Mouse (Mus musculus): ENCODE measurements around the gene Fdx1l.

Fdx1l gene

DNA sequence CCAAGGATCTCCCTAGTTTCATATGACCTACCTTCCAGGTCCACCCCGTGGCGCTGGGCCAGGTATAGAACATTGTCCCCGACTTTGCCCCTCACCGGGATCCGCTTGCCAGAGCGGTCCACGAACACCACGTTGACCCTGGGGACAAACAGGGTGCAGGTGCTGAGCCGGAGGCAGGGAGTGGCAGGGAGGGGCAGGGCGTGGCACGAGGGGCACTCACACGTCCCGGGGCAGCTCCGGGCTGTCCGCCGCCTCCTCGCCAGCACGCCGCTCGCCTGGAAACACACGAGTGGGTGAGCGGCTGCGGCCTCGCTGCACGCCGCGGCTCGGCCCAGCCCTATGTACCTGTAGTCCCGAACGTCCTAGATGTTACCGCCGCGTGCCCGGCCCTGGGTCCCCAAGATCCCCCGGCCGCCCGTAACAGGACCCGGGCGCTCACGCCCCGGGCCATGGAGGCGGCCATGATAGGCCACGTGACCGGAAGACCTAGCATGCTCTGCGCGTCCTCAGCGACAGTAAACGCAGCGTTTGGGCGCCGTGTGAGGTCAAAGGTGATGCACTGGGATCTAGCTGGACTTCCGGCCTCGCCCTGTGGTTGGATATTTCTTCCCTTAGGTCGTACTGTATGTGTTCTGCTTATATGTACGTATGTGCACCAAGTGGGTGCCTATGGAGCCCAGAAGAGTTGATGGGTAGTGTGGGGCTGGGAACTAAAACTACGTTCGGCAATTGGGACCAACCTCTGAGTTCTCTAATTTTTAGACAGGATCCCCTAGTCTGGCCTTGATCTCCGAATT is at the start of gene Fdx1l, which contains the start of gene Gm49373:
Gene Fdx1l, minus strand, starts transcription at position 571 of the 797 bp plus-strand sequence.
Gene Gm49373, minus strand, starts transcription at position 53 of the 797 bp plus-strand sequence.
- peak; percentile 90 for DNase-seq

DNA sequence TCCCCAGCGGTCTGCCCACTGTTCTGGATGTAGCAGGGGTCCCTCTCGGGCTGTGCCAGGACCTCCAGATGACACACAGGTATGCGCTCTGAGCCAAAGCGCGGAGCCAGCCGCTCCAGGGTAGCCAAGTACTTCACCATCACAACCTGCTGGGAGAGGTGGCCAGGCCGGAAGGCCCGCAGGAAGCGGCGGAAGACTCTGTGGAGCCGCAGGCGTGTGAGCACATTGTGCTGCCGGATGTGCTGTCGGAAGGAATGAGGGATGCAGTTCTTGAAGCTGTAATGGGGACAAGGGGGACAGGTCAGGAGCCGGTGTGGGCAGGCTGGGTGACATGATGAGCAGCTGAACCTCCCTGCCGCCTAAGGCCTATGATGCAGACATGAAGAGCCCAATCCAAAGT is 48.1 kb upstream of the Fdx1l start:
- DNase-seq: no peak

DNA sequence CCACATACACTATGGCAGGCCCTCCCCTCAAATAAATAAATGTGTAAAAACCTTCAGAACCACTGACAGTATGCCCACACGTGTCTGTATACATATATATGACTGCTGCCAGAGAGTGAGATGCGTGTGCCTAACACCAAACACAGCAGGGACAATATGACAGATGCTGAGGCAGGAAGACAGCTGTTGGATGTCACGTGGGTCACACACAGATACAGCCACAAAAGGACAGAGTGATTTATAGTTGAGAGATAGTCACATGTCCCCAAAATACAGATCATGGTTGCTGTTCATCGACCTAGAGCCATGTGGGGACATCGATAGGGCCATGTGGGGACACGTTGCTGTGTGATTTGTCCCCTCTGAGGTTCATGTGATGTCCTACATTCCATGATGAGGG is 43.7 kb upstream of the Fdx1l start:
- no peak for DNase-seq

DNA sequence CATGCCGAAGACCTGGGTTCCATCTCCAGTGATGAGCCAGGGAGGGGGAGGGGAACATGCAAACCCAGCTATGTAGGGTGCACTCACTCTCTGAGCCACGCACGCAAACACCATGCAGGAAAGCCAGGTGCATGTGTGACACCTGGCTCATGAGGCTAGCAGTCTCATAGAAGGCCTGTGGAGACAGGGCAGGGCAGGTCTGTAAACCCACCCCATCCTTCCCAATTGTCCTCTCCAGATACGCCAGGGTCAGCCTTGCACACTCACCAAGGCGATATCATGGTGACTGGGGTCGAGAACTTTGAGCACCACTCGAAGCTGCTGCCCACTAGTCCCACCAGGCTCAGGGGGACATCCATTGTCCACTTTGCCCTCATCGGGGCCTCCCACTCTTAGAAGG is 41.7 kb upstream of the Fdx1l start:
- no peak for DNase-seq

DNA sequence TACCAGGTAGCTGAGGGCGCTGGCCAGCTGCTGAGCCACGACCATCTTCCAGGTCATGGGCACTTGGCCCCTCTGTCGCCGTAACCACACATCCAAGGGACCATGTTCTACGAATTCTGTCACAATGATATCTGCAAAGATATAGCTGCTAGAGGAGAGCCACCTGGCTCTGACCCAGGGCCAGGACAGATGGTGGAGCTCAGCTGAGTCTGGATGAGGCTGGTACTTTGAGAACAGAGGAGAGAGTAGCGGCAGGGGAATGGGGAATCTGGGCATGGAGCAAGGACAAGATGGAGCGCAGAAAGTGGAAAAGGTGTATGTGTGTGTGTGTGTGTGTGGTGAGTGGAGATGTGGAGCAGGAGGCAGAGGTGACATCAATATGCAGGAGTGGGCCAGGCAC is 40.8 kb upstream of the Fdx1l start:
- DNase-seq: no peak

DNA sequence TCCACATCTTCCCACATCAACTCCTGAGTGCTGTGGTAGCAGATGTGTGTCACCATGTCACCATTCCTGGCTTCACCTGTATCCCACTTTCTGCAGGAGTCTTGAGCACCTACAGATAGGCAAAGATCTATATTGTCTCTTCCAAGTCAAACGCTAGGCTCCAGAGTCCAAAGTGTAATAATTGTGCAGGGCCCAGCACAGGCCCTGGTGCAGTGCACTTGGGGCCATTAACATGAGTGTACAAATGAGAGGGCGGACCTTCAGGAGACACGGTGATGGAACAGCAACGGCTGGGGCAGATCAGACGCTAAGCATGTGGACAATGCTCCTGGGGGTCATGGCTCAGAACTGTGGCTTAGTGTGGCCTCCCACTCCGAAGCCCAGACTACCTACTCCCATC is 40.3 kb upstream of the Fdx1l start:
- DNase-seq: no peak

DNA sequence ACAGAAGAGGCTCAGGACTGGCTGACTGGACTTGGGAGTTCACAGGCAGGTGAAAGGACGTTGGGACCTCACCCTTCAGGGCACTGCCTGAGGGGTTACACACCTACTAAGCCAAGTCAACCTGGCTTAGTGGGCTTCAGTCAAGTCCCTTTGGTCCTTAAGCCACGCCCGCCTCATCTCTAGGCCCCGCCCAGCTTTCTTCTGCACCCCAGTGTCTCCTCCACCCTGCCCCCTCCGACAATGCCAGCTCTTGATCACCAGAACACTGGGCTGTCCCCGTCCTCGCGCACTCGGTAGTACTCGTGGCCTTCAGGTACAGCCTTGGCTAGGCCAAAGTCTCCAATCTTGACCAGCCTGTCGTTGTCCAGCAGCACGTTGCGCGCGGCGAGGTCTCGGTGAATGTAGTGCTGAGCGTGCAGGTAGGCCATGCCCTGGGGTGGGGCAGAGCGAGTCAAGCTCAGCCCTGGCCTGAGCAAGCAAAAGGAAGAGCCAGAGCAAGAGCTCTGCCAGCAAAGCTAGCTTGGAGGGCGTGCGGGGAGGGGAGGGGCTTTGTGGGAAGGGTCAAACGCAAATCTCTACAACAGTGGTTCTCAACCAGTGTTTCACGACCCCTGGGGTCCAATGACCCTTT is 34.3 kb upstream of the Fdx1l start:
- no peak for DNase-seq

DNA sequence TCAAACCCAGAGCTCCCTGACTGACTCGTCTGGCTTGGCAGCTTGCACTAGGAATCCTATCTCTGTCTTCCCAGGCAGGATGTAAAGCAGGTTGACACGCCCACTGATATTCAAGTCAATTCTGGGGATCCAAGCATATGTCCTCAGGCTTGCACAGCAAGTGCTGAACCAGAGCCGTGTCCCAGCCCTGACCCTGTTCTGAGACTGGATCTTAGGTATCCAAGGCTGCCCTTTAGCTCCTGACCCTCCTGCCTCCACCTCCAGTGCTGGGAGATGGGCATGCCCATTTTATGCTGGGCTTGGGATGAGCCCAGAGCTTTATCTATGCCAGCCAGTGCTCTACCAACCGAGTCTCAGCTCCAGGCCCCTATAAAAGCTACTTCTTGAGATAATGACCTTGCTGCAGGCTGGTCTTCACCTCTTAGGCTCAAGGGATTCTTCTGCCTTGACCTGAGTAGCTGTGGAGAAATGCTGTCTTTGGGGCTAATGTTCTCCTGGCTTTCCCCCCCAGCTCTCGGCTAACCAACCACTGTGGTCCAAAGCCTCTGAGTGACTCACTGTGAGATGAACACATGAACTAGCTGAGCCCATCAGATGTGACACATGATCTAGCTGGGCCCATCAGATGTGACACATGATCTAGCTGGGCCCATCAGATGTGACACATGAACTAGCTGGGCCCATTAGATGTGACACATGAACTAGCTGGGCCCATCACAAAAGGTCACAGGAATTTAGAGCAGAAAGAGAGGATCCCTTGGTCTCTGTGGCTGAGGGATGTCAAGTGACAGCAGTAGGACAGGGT is 32.5 kb upstream of the Fdx1l start:
- DNase-seq: no peak

DNA sequence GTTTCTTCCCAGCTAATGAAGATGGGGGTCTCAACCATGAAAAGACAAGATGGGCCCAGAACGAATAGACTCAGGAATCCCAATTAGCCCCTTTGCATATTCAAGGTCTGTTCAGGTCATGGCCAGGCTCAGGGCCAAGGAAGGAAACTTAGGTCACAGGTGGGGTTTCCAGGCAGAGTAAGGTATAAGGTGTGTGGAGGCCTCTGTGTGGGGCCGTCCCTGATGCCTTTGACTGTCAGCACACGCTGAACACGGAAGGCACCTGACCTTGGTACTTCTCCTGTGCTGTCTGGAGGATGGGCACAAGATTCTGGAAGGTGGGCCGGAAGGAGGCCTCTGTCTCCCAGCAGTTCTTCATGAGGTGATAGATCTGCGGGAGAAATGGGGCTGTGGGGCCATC is 31.4 kb upstream of the Fdx1l start:
- DNase-seq: no peak

DNA sequence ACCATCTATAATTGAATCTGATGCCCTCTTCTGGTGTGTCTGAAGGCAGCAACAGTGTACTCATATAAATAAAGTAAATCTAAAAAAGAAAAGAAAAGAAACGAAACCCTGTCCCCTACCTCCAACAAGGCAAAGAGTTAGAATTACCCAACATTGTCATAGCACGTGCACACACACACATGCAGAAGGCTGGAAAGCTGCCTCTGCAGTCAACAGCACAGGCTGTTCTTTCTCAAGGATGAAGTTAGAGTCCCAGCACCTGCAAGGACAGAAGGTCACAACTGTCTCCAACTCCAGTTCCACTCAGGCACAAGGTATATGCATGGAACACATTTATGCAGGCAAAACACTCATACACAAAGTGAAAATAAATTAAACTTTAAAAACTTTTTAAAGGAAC is 28.7 kb upstream of the Fdx1l start:
- DNase-seq: no peak

DNA sequence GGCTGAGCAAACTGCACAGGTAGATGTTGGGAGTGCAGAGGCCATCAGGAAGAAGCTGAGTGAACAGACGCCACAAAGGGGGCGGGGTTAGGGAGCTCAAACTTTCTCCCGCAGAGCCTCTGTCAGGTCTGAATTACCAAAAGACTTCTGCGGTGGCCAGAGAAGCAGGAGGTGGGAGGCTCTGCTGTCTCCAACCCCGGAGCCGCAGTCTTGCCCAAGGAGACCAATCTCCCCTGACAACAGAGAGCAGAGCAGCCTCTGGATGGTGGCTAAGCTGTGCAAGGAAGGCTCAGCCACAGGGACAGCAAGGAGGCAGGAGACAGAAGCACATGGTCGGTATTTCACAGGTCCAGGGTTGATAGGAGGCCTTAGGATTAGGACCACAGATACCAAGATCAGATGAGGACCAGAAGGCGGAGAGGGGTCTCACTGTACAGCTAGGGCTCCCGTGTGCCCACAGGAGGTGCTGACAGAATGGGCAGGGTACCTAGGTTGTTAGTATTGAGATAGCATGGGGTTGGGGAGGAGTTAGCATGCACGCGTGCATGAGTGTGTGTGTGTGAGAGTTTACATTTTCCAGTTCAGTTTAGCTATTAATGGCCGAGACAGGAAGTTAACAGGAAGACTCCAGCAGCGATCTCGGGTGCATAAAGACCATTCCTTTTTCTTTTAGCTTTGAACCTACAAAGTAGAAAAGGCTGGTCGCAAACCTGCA is 27.2 kb upstream of the Fdx1l start:
- no peak for DNase-seq

DNA sequence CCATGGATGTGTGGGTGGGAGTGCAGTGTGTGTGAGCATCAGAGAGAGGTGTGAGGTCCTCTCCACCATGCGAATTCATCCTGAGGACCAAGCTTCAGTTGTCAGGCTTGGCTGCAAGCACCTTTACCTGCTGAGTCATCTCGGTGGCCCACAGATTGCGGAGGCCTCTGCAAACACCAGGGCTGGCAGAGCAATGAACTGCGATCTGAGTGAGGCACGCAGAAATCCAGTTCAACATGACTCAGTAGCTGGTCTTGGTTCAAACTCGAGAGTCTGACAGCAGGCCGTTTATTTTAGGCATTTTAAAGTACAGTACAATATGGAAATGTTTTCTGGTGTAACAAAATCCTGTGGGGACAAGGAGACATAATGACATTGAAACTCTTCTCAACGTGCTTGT is 24.4 kb upstream of the Fdx1l start:
- no peak for DNase-seq

DNA sequence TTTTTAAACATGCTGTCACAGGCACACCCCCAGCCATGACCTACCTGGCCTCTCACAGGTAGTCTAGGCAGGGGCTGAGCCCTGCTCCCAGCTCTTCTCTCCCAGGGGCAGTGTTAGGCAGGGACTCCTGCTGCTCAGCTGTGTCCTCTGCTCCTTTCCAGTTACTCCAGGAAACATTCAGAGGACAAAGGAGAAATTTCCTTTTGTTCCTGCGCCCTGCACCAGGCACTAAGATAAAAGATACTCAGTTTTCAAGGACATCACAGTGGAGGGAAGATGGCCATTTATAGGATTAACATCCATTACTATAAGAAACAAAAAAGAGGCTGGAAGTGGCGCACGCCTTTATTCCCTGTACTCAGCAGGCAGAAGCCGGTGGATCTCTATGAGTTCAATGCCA is 22.5 kb upstream of the Fdx1l start:
- DNase-seq: no peak

DNA sequence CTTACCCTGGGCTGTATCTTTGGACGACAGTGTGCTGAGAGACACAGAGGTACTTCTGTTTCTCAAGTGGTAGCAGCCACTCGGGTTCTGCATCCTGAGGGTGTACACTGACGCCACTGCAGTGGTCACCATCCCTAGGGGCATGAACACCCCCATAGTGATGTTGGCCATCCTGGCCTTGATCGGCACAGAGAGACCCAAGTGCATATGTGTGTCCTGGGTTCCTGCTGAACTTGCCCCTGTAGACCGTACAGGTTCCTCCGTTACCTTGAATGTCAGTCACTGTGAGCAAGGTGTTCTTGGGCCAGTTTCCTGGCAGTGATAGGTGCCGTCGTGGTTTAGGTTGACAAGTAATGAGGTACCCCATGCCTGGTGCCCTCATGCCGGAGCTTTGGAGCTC is 20.0 kb upstream of the Fdx1l start:
- no peak for DNase-seq

DNA sequence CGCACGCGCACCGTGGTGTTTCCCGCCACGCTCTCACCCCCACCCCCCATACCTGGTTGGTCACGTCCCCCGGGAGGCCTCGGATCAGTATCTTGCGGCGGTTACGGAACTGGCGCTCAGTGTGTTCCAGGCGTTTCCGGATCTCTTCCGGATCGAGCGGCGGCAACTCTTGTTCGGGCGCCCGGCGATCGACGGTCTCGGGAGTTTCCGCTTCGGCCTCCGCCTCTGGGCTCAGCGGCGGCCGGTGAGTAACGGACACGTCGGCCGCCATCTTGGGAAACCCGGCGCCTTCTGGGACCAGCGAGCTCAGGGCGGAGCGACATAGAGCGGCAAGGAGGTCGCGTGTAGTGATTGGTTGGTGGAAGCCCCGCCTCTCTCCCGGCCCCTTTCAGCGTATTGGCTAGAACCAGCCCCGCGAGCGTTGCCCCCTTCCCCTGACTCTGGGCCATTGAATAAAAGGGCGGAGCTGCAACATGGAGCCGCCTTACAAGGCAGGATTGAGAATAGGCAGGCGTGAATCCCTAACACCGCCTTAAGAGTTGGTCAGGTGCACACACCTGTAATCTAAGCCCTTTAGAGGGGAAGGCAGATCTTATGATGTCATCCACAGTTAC is 18.4 kb upstream of the Fdx1l start, which contains the start of the genes Gm38431 and Raver1:
Gene Gm38431, minus strand, starts transcription at position 291 of the 614 bp plus-strand sequence.
Gene Raver1, minus strand, starts transcription at position 302 of the 614 bp plus-strand sequence.
- peak; percentile 99 for DNase-seq

DNA sequence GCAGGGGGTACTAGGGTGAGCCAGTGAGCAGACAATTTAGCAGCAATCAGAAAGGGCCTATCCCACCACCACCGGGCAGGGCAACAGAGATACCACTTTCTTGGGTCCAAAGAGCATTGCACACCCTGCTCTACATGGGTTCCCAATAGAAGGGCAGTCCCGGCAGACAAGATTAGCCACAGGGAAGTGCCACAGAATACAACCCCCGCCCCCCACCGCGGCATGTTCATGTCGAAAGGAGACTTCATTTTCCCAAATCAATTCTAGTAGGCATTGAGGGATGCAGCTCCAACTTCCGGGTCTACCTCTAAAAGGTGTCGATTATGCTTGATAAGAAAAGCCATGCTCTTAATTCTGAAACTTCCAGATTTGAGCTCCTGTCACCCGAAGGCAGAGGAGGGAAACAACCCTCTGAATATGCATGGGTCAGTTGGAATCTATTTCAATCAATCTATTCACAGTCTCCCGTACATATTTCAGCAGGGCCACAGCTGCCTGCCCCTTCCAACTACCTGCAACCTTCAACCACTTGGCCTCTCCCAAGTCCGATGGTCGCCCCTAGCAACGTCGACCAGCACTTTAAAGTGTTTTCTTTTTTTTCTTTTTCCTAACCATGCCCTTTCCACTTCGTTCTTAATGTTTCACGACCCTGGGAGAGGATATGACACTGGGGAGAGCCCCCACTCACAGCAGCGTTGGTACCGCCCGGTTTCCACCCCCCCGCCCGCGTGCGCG is 17.7 kb upstream of the Fdx1l start:
- no peak for DNase-seq

DNA sequence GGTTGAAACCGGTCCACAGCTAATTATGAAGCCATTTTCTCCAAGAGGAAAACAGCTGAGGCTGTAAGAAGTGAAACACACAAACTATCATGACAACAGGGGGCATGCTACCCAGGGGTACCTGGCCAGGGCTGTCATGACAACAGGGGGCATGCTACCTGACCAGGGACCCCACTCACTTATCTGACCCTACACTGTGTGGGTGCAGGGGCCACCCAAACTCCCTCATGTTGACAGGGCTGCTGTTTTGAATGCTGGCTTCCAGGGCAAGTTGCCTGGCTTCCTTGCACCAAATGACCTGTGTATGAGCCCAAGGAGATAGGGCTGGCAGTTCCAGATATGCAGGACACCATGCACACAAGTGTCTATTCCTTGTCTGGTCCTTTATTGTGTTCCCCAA is 17.1 kb upstream of the Fdx1l start:
- peak; percentile 52 for DNase-seq

DNA sequence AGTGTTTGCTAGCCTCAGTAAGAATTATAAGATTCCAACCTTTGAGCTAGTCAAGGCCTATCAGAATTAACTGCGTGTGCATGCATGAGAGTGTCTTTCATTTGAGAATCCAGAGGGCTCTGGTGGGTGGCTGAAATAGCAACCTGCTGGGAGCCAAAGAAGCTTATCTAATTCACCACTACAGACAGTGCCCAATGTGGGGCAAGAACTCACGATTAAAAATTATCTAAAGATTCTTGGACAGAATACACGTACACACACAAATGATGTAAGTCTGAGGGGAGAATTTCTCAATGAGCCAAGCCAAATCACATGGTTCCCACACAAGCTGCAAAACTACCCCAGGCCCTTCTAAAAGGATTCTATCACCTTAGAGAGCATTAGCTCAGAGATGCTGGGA is 9.9 kb upstream of the Fdx1l start:
- DNase-seq: no peak

DNA sequence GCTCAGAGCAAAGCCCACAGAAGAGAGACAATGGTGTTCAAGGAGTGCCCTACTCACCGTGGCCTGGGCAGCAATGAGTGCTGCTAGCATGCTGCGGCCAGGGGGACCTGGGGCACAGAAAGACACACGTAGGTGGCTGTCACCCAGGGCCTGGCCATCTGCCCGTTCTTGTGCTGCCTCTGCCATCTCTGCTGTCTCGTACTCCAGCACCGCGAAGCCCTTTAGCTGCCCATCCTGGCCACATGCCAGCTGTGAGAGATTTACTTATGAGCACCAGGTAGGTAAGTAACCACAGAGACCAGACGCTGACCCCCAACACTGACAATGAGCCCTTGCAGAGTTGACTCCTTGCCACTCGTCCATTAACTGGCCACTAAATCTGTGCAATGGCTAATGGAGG is 7.7 kb upstream of the Fdx1l start:
- DNase-seq: no peak

DNA sequence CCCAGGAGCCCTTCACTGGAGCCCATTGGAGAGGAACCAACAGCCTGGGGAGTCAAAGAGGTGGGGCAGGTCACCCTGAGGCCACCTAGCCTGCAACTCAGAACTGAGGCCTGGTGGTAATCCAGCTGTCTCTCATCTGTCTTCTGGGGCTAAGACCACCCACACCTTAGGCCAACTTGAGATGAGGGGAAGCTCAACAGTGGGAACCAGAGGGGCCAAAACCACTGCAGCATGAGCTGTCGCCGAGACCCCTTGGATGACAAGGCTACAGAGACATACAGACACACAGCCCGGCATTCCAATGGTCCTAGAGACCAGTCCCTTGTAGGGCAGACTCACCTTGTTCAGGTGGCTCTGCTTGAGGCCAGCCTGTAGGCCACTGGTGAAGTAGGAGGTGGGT is 2.2 kb upstream of the Fdx1l start:
- DNase-seq: no peak

DNA sequence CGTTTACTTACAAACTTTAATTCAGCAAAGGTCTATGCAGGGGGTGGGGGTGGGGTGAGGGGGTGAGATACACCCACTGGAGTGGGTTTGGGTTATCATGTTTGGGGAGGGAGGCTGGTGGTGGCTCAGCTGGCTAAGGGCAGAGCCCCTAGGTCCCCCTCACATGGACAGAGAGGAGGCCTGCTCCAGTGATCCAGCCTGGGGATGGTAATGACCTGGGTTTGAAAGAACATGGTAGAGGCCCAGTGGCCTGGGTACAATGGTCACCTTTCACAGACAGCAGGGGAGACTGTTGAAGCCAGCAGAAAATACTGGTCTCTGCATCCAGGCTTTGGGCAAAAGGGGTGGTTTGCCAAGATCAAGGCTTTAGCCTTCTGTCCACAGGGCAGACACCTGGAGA is 759 bp upstream of the Fdx1l start:
- DNase-seq: no peak

DNA sequence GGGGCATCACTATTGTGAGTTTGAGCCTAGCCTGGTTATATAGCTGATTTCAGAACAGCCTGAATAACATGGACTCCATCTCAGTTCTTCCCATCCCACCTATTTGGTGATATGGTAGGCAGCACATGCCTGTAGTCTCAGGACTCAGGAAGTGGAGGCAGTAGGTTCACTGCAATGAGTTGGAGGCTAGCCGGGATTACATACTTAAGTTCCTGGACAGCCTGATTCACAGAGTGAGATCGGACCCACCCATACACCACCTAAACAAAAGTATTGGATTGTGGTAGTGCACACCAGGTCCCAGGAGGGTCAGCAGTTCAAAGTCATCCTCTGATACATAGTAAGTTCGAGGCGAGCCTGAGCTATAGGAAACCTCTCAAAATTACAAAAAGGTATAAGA is 773 bp downstream of the Fdx1l start:
- DNase-seq: no peak

Measured in cerebellum, adult 9-11 months (tissue).